Mouse (Mus musculus) forebrain, embryonic 10.5 days (tissue): ENCODE data around the gene Senp8. TPM values are rescaled to one million over a fixed set of nuclear protein-coding genes. Genes with fewer than 3 reads are reported as not detected.
"Not testable (repeated sequence)": the region's sequence is repeated elsewhere in the genome, so short reads cannot be mapped to it uniquely, and the experiment has no call there.

Experiments
- DNase-seq: peaks from one replicate; pipeline ENCODE4 v3.0.0-alpha.2; 2017; ENCODE audit warnings: low spot score; ENCODE audit errors: extremely low spot score
- H3K27ac ChIP-seq: fragments of 300-500 bp; sonication (generic); 2 replicates; pipeline ENCODE4 v1.5.1; 2016; ENCODE audit warnings: mild to moderate bottlenecking
- H3K27me3 ChIP-seq: fragments of 300-500 bp; sonication (generic); 2 replicates; pipeline ENCODE4 v1.6.1; 2016; ENCODE audit warnings: mild to moderate bottlenecking; ENCODE audit not compliant: poor library complexity, severe bottlenecking
- H3K36me3 ChIP-seq: fragments of 300-500 bp; sonication (generic); replicated peaks from 2 replicates; pipeline ENCODE4 v1.6.1; 2016; ENCODE audit warnings: mild to moderate bottlenecking, moderate library complexity
- H3K4me1 ChIP-seq: fragments of 300-500 bp; sonication (generic); 2 replicates; pipeline ENCODE4 v1.6.1; 2016
- H3K4me3 ChIP-seq: fragments of 300-500 bp; sonication (generic); 2 replicates; pipeline ENCODE4 v1.5.1; 2016; ENCODE audit warnings: mild to moderate bottlenecking, moderate library complexity
- H3K9me3 ChIP-seq: fragments of 300-500 bp; sonication (generic); 2 replicates; pipeline ENCODE4 v1.6.1; 2016; ENCODE audit warnings: mild to moderate bottlenecking, moderate library complexity
- WGBS: fragments of 180-500 bp; shearing (Covaris S2); methylation state at CpG from one replicate; pipeline ENCODE4 v1.1.7; 2016; 5-methylcytosine and 5-hydroxymethylcytosine counted together
- polyA plus RNA-seq: library from polyadenylated mRNA; unstranded; fragments of >200 nt; fragmentation: Nextera tagmentation; extraction: Ambion mirVana; gene quantifications from 2 replicates; pipeline ENCODE4 v1.2.1, GENCODE M21; 2016

Senp8 gene
- 16.1 and 20.7 TPM in 2 replicates for polyA plus RNA-seq

DNA sequence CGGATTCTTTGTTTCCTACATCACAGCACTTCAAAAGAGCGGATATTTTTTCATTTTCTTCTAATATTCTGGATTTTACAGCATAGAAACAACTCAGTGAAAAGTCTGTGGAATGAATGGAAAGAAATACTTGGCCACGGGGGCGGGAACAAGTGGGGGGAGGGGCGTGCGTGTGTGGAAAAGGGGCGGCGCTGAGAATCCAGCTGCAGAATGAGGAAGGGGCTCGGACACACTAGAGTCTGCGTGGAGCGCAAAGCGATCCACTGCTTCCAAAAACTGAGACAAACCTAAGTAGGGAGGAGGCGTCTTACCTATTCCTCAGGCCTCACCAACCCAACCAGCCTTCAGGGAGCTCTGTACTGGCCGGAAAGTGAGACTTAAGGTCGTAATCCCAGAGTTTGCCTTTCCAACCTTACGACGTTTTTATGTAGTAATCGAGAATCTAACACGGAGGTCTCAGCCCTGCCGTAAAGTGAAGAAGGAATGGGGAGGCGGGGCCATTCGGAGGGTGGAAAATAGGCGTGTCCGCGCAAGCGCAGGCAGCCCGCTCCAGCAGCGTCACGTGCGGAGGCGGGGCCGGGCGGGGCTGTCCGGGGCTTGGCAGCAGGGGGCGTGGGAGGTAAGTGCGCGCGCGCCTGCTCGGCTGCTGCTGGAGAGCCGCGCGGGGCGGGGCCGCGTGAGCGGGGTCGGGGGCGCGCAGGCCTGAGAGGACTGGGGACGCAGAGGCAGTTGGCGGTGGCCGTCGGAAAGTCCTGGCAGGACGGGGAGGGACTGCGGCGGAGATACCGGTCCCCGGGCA is at the start of gene Senp8, which contains the start of gene Myo9a:
Senp8 (minus strand) TSS at position 444 of the 799 bp plus-strand sequence.
Myo9a (plus strand) TSS at position 630 of the 799 bp plus-strand sequence.
- under 1% methylated on average over 54 of the region's 59 CpGs for WGBS
- Histone ChIP-seq H3K9me3 (no peaks in the 10 kb centered on the region), H3K4me1 (peaks cover 25% of the 10 kb centered on the region), H3K36me3 (no peaks in the 10 kb centered on the region), H3K27me3 (no peaks in the 10 kb centered on the region), H3K4me3 (peak within 1 kb of the TSS; percentile 96), H3K27ac (peak within 1 kb of the TSS; percentile 96)
- peak; percentile 100 for DNase-seq

DNA sequence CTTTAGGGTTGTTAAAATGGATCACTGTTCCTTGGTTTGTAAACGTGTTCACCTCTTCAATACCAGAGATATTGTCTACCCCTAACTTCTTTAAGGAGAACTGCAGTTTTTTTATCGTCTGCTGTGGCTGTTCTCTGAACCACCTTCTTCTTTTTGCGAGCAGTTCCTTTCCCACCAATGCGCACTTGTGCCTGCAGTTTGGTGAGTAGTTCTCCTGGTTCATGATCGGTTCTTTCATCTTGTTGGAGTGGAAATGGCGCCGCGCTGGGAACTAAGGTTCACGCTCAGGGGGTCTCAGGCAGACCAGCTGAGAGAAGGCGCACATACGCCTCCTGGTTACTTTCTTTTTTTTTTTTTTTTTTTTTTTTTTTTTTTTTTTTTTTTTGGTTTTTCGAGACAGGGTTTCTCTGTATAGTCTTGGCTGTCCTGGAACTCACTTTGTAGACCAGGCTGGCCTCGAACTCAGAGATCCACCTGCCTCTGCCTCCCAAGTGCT is 16.5 kb upstream of the Senp8 start:
- H3K36me3 ChIP-seq, result not testable (repeated sequence)
- WGBS, result 94% methylated on average over 12 of the region's 13 CpGs

DNA sequence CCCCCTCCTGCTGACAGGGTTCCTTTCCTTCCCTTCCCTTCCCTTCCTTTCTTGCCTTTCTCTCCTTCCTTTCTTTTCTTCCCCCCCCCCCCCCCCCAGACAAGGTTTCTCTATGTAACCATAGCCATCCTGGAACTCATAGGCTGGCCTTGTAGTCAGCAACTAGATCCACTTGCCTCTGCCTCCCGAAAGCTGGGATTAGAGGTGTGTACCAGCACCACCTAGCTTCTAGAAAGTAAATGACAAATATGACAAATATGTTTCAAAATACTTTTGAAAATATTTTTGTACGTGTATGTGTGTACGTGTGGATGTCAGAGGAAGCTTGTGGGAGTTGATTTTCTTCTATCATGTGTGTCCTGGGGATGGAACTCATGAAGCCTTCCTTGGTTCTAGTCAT is 10.0 kb upstream of the Senp8 start:
- 82% methylated on average over 3 of the region's 3 CpGs for WGBS
- H3K9me3 ChIP-seq, result no peaks in the 10 kb centered on the region
- H3K4me1 ChIP-seq, result no peaks in the 10 kb centered on the region
- no peak overlapping the region for H3K27ac ChIP-seq
- no peaks in the 10 kb centered on the region for H3K36me3 ChIP-seq
- no peak for DNase-seq
- H3K4me3 ChIP-seq, result no peak overlapping the region
- H3K27me3 ChIP-seq, result no peaks in the 10 kb centered on the region

More for the DNA sequence above, 16.5 kb upstream of the Senp8 start:
- not testable (repeated sequence) for H3K4me1 ChIP-seq, H3K9me3 ChIP-seq, H3K27me3 ChIP-seq, H3K4me3 ChIP-seq, H3K27ac ChIP-seq, DNase-seq

DNA sequence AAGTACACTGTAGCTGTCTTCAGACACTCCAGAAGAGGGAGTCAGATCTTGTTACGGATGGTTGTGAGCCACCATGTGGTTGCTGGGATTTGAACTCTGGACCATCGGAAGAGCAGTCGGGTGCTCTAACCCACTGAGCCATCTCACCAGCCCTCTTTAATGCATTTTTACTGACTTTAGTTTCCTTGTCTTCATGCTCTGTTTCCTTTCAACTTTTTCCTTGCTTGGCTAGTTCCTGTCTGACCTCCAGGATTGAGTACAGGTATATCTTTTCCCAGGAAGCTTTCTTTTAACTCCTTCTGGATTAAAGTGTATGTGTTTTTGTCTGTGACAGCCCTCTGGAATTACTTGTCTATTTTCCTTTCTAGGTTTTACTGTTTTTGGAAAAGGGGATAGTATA is 6.5 kb upstream of the Senp8 start:
- H3K4me1 ChIP-seq, H3K36me3 ChIP-seq, H3K9me3 ChIP-seq, DNase-seq, H3K27ac ChIP-seq, H3K27me3 ChIP-seq, H3K4me3 ChIP-seq: not testable (repeated sequence)
- WGBS, result 94% methylated on average over 3 of the region's 3 CpGs

DNA sequence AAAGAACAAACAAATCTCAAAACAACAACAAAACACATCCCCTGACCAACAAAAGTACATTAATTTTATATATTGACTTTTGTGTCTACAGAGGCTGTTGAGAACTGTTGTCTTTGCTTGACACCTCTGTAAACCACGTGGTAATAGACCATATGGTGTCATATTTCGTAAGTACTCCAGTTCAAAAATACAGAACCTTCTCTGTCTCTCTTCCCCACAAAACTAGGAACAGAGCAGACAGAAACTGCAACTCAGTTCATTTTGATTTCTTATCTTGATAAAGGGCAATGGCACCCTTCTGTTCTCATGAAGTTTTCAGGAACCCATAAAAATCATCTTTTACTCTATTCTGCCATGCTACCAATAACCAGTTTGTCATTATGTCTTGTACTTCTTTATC is 4.7 kb upstream of the Senp8 start:
- 83% methylated on average over 2 of the region's 2 CpGs for WGBS
- Histone ChIP-seq H3K4me1 (peaks cover 13% of the 10 kb centered on the region), H3K27me3 (no peaks in the 10 kb centered on the region), H3K27ac (no peak overlapping the region), H3K4me3 (no peak overlapping the region), H3K9me3 (no peaks in the 10 kb centered on the region), H3K36me3 (no peaks in the 10 kb centered on the region)
- DNase-seq, result no peak

DNA sequence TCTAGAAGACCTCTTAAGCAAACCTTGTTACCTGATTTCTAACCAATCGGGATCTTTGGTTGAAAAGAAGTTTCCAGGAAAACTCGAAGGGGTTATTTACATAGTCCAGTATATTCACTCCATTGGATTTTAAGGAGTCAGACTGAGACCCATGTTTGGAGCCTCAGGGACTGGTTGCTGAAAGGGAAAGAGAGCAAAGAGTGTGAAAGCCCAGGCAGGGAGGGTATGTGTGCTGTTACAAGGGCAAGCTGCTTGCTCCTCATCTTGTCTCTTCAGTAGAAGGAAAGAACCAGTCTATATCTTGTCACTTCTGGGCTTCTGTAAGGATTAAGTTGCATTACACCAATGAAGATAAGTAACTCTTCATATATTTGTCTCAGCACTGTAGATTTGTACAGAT is 1.5 kb upstream of the Senp8 start:
- 20% methylated on average over 2 of the region's 2 CpGs for WGBS
- peak overlapping the region; percentile 96; the same call in 1 of the 2 replicates for H3K27ac ChIP-seq
- H3K4me1 ChIP-seq, result peaks cover 25% of the 10 kb centered on the region
- H3K36me3 ChIP-seq, result no peaks in the 10 kb centered on the region
- no peaks in the 10 kb centered on the region for H3K9me3 ChIP-seq
- peak overlapping the region; percentile 96 for H3K4me3 ChIP-seq
- no peaks in the 10 kb centered on the region for H3K27me3 ChIP-seq
- no peak for DNase-seq

DNA sequence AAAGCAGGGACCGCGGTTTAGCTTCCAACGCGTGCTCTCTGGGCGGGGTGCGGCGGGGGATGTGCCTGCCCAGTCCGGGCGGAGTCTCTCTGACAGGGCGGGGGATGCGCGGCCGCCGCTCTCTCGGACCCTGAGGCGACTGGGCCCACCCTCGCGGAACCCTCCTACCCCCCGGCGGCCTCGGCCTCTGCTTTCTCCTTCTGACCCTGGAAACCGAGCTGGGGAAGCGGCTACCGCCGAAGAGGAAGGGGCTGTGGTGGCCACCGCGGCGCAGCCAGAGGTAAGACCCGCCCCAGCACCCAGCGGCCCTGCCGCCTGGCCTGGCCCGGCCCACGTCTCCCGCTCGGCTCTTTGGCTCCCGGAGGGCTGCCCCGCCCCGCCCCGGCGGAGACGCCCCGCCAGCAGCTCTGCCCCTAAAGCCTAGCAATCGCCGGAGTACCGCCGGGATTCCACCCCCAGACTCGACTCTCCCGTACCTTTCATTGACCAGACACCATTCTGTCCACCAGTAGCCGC is 614 bp upstream of the Senp8 start:
- Histone ChIP-seq H3K27me3 (no peaks in the 10 kb centered on the region), H3K27ac (peak overlapping the region; percentile 96), H3K4me3 (peak overlapping the region; percentile 96), H3K4me1 (peaks cover 25% of the 10 kb centered on the region), H3K9me3 (no peaks in the 10 kb centered on the region), H3K36me3 (no peaks in the 10 kb centered on the region)
- WGBS, result under 1% methylated on average over 48 of the region's 49 CpGs
- DNase-seq, result no peak

DNA sequence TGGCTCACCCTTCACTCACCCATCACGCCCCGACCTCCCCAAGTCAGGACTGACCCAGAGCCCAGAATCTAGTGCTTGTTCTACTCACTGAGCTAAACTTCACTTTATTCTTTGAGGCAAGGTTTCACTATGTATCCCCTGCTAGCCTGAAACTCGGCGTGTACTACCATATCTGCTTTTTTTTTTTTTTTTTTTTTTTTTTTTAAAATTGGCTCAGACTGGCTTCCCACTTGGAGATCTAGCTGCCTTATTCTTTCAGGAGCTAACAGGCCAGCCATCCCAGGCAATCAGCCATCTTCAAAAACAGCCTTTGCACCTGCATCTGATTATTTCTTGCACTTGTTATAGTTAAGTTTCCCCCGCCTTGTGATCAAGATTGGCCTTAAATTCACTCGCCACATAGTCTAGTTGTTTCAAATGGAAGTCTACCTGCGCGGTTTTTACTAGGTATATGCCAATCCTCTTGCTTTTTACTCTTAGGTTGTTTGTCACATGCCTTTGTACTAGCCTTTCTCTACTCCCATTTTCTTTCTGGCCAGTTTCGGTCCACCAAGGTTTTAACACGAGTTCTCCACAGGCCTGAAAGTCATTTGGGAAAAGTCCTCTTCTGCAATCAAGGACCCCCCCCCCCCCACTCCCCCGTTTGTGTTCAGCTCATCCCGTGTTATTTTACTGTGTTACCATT is 787 bp downstream of the Senp8 start:
- no peaks in the 10 kb centered on the region for H3K9me3 ChIP-seq
- 37% methylated on average over 12 of the region's 12 CpGs for WGBS
- H3K36me3 ChIP-seq, result no peaks in the 10 kb centered on the region
- H3K4me1 ChIP-seq, result peaks cover 25% of the 10 kb centered on the region
- peak overlapping the region; percentile 96 for H3K4me3 ChIP-seq
- peak; percentile 17 for DNase-seq
- H3K27me3 ChIP-seq, result no peaks in the 10 kb centered on the region
- peak overlapping the region; percentile 96 for H3K27ac ChIP-seq

DNA sequence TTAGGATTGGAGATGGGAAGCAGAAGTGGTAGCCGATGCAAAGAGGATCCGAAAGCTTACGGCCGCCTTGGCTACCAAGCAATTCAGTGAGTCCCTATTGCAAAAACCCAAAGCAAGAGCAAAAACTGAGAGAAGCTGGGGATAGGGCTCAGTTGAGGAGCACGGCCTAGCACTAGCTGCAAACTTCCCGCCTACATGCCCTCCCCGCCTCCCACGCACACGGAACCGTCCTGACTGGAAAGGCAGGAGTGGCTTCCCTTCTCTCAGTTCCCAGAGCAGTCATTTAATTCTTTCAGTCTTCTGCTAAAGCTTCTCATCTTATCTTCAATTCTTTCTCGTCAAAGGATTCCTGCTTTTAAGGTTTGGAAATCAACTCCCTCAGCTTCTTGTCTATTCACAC is 1.5 kb downstream of the Senp8 start:
- Histone ChIP-seq H3K36me3 (no peaks in the 10 kb centered on the region), H3K27ac (no peak overlapping the region), H3K4me3 (peak overlapping the region; percentile 96; the same call in 1 of the 2 replicates), H3K9me3 (no peaks in the 10 kb centered on the region), H3K27me3 (no peaks in the 10 kb centered on the region), H3K4me1 (peaks cover 25% of the 10 kb centered on the region)
- no peak for DNase-seq
- 92% methylated on average over 11 of the region's 11 CpGs for WGBS

DNA sequence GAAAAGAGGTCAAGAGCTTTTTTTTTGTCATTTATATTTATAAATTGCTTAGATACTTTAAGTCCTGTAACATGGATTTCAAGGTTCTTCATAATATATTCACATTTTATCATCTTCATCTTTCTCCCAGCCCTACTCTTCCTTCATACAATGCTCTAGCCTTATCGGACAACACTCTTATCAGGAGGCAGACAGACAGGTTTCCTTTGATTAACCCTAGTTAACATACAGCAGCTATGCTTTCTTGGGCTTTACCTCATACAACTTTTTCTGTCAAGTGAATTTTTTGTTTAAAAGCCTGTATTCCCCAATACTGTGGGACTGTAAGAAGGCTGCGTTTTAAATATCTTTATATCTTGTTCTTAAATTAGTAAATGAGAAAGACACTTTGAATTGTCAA is 2.1 kb downstream of the Senp8 start:
- WGBS, result 97% methylated on average over 2 of the region's 2 CpGs
- no peak overlapping the region for H3K27ac ChIP-seq
- no peaks in the 10 kb centered on the region for H3K36me3 ChIP-seq
- H3K4me3 ChIP-seq, result no peak overlapping the region
- no peaks in the 10 kb centered on the region for H3K27me3 ChIP-seq
- DNase-seq, result no peak
- H3K9me3 ChIP-seq, result no peaks in the 10 kb centered on the region
- peaks cover 25% of the 10 kb centered on the region for H3K4me1 ChIP-seq

DNA sequence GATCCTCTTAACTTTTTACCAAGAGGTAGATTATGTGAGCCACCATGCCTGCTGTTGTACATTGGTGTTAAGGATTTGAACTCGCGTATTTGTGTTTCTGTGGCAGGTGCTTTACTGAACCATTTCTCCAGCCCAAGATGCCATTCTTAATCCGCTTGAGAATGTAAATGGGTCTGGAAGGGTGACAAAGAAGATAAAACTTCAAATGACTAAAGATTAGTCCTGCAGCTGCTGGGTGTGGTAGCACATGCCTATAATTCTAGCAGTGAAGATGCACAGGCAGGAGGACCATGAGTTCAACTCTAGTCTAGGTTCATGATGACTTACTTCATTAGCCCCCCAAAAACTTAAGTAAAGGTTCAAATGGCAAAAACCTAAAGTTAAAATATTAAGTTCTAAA is 6.6 kb downstream of the Senp8 start:
- H3K36me3 ChIP-seq, result no peaks in the 10 kb centered on the region
- H3K9me3 ChIP-seq, result no peaks in the 10 kb centered on the region
- WGBS, result 96% methylated on average over 3 of the region's 3 CpGs
- DNase-seq, result no peak
- H3K4me1 ChIP-seq, result peaks cover 1% of the 10 kb centered on the region; the same call in 1 of the 2 replicates
- H3K27me3 ChIP-seq, result no peaks in the 10 kb centered on the region
- H3K27ac ChIP-seq, result no peak overlapping the region
- H3K4me3 ChIP-seq, result no peak overlapping the region

DNA sequence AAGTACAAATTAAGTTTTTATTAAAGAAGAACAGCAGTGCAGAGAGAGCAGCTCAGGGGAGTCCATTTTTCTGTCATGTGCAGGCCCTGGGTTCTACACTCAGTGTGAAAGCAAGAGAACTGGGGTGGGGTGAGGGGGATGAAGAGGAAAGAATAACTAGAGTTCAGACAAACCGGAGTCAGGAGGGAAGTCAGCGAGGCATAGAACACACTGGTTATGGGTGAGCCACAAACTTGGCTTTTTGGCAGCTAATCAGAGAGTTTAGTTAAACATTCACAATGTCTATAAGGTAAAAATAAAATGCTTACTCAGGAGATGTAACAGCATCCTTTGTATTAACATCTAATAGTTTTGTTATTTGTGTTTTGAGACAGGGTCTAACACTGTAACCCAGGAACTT is 9.9 kb downstream of the Senp8 start:
- no peak overlapping the region for H3K27ac ChIP-seq
- WGBS, result 98% methylated on average over 2 of the region's 2 CpGs
- no peak for DNase-seq
- no peaks in the 10 kb centered on the region for H3K9me3 ChIP-seq
- H3K36me3 ChIP-seq, result peaks cover 8% of the 10 kb centered on the region
- H3K4me1 ChIP-seq, result no peaks in the 10 kb centered on the region
- no peak overlapping the region for H3K4me3 ChIP-seq
- no peaks in the 10 kb centered on the region for H3K27me3 ChIP-seq

DNA sequence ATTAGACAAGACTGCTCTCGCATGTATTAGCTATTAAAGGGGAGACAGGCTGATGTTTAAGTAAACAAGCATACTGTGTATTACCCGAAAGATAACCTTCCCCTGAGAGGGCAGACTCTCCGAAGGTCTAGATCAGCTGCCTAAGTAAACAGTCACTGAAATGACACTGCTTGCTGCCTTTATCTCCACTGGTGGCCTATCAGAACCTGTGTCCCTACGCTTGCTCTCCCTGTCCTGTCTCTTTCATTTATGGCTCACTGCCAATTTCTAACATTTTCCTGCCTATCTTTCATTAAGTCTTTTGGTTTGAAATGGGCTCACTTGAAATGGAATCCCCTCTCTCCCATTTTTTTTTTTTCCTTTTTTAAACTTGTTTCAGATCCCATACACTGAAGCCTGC is 15.1 kb downstream of the Senp8 start:
- no peaks in the 10 kb centered on the region for H3K9me3 ChIP-seq
- WGBS, result 85% methylated on average over 4 of the region's 4 CpGs
- H3K36me3 ChIP-seq, result peaks cover 8% of the 10 kb centered on the region
- no peak for DNase-seq
- no peaks in the 10 kb centered on the region for H3K4me1 ChIP-seq
- H3K4me3 ChIP-seq, result no peak overlapping the region
- no peak overlapping the region for H3K27ac ChIP-seq
- H3K27me3 ChIP-seq, result no peaks in the 10 kb centered on the region
